Mouse (Mus musculus) midbrain, embryonic 14.5 days (tissue): ENCODE results near the gene Ddi2. TPM values are rescaled to one million over a fixed set of nuclear protein-coding genes. Genes with fewer than 3 reads are reported as not detected.
"Not testable (repeated sequence)": the region's sequence is repeated elsewhere in the genome, so short reads cannot be mapped to it uniquely, and the experiment has no call there.

Source experiments
- ATAC-seq: fragments of 200-750 bp; cut with Nextera tagmentation; 2 replicates; pipeline ENCODE4 v1.8.0; 2017; ENCODE audit warnings: moderate number of reproducible peaks, moderate library complexity; ENCODE audit not compliant: low FRiP score, low TSS enrichment
- DNase-seq: peaks from one replicate; pipeline ENCODE4 v3.0.0-alpha.2; 2015
- H3K27ac ChIP-seq: fragments of 300-500 bp; sonication (generic); replicated peaks from 2 replicates; pipeline ENCODE4 v1.5.1; 2014; ENCODE audit warnings: mild to moderate bottlenecking, low read depth, low read length, moderate library complexity
- H3K27me3 ChIP-seq: fragments of 300-500 bp; sonication (generic); 2 replicates; pipeline ENCODE4 v1.6.1; 2014; ENCODE audit warnings: low read length, control low read depth, mixed read lengths; ENCODE audit not compliant: control insufficient read depth, insufficient read depth
- H3K36me3 ChIP-seq: fragments of 300-500 bp; sonication (generic); 2 replicates; pipeline ENCODE4 v1.6.1; 2014; ENCODE audit warnings: low read length, control low read depth; ENCODE audit not compliant: control insufficient read depth, insufficient read depth
- H3K4me1 ChIP-seq: fragments of 300-500 bp; sonication (generic); 2 replicates; pipeline ENCODE4 v1.6.1; 2014; ENCODE audit warnings: mild to moderate bottlenecking, antibody characterized with exemption, low read length, control low read depth; ENCODE audit not compliant: control insufficient read depth, insufficient read depth
- H3K4me2 ChIP-seq: fragments of 300-500 bp; sonication (generic); 2 replicates; pipeline ENCODE4 v1.6.1; 2014; ENCODE audit warnings: mild to moderate bottlenecking, low read length, moderate library complexity
- H3K4me3 ChIP-seq: fragments of 300-500 bp; sonication (generic); replicated peaks from 2 replicates; pipeline ENCODE4 v1.5.1; 2014; ENCODE audit warnings: low read depth, low read length
- H3K9ac ChIP-seq: fragments of 300-500 bp; sonication (generic); replicated peaks from 2 replicates; pipeline ENCODE4 v1.6.1; 2014; ENCODE audit warnings: mild to moderate bottlenecking, low read length, moderate library complexity
- H3K9me3 ChIP-seq: fragments of 300-500 bp; sonication (generic); 2 replicates; pipeline ENCODE4 v1.6.1; 2016; ENCODE audit warnings: low read length, control low read depth, mixed read lengths; ENCODE audit not compliant: control insufficient read depth
- WGBS: fragments of 180-500 bp; shearing (Covaris S2); extraction: QIAGEN DNeasy Blood & Tissue Kit; methylation state at CpG from one replicate; pipeline ENCODE4 v1.1.7; 2014; 5-methylcytosine and 5-hydroxymethylcytosine counted together
- polyA plus RNA-seq: library from polyadenylated mRNA; unstranded; fragments of >200 nt; fragmentation: Nextera tagmentation; extraction: Ambion mirVana; gene quantifications from 2 replicates; pipeline ENCODE4 v1.2.1, GENCODE M21; 2014

Gene Ddi2
- 9.6 and 12.9 TPM in 2 replicates for polyA plus RNA-seq

- Histone ChIP-seq H3K27me3 (no peaks in the 10 kb centered on the region), H3K4me1 (peaks cover 13% of the 10 kb centered on the region), H3K4me2 (peak within 1 kb of the TSS; percentile 90), H3K27ac (peak within 1 kb of the TSS; percentile 89), H3K9me3 (no peaks in the 10 kb centered on the region), H3K36me3 (no peaks in the 10 kb centered on the region), H3K9ac (peak within 1 kb of the TSS; percentile 92), H3K4me3 (peak within 1 kb of the TSS; percentile 98)
- ATAC-seq: peak; percentile 90
- DNase-seq: peak; percentile 96
- under 1% methylated on average over 100 of the region's 105 CpGs for WGBS
Measured at GRCm38 (mm10) chr4:141722731-141723672, at the start of gene Ddi2. TSS of gene Ddi2 (minus strand) at chr4:141723419.

- not testable (repeated sequence) for H3K9me3 ChIP-seq, H3K27ac ChIP-seq, H3K4me2 ChIP-seq, DNase-seq, H3K27me3 ChIP-seq, H3K9ac ChIP-seq, H3K4me3 ChIP-seq, ATAC-seq, H3K4me1 ChIP-seq
- peaks cover 95% of the 10 kb centered on the region for H3K36me3 ChIP-seq
- 86% methylated on average over 4 of the region's 4 CpGs for WGBS
Measured at GRCm38 (mm10) chr4:141773019-141773418, 49.8 kb upstream of the Ddi2 start.

- H3K4me1 ChIP-seq: no peaks in the 10 kb centered on the region
- WGBS: 93% methylated on average over 8 of the region's 8 CpGs
- ATAC-seq: no peak
Measured at GRCm38 (mm10) chr4:141771823-141772222, 48.6 kb upstream of the Ddi2 start.

GRCm38 (mm10) chr4:141769501-141770160 is 46.4 kb upstream of the Ddi2 start:
- no peak overlapping the region for H3K9ac ChIP-seq
- peaks cover 94% of the 10 kb centered on the region for H3K36me3 ChIP-seq
- no peak overlapping the region for H3K4me3 ChIP-seq
- no peak overlapping the region for H3K27ac ChIP-seq
- 88% methylated on average over 8 of the region's 8 CpGs for WGBS
- H3K4me2 ChIP-seq: no peak overlapping the region
- H3K4me1 ChIP-seq: no peaks in the 10 kb centered on the region
- DNase-seq (no peak), ATAC-seq (no peak)
- no peaks in the 10 kb centered on the region for H3K27me3 ChIP-seq
- H3K9me3 ChIP-seq: no peaks in the 10 kb centered on the region

More at GRCm38 (mm10) chr4:141771823-141772222, 48.6 kb upstream of the Ddi2 start:
- no peak for DNase-seq
- H3K36me3 ChIP-seq: peaks cover 98% of the 10 kb centered on the region
- no peak overlapping the region for H3K27ac ChIP-seq
- no peak overlapping the region for H3K9ac ChIP-seq
- H3K4me3 ChIP-seq: no peak overlapping the region
- H3K27me3 ChIP-seq: no peaks in the 10 kb centered on the region
- H3K4me2 ChIP-seq: no peak overlapping the region
- no peaks in the 10 kb centered on the region for H3K9me3 ChIP-seq

- Histone ChIP-seq H3K27ac (peak overlapping the region; percentile 65; the same call in 1 of the 2 replicates), H3K36me3 (peaks cover 94% of the 10 kb centered on the region), H3K4me2 (no peak overlapping the region), H3K27me3 (no peaks in the 10 kb centered on the region), H3K9ac (no peak overlapping the region), H3K4me1 (no peaks in the 10 kb centered on the region), H3K4me3 (no peak overlapping the region), H3K9me3 (no peaks in the 10 kb centered on the region)
- no peak for DNase-seq
- no peak for ATAC-seq
- 81% methylated on average over 19 of the region's 19 CpGs for WGBS
Measured at GRCm38 (mm10) chr4:141767353-141768036, 44.3 kb upstream of the Ddi2 start.

- no peaks in the 10 kb centered on the region for H3K4me1 ChIP-seq
- peak overlapping the region; percentile 65 for H3K27ac ChIP-seq
- H3K36me3 ChIP-seq: peaks cover 94% of the 10 kb centered on the region
- no peak overlapping the region for H3K4me2 ChIP-seq
- 61% methylated on average over 19 of the region's 19 CpGs for WGBS
- no peak overlapping the region for H3K4me3 ChIP-seq
- DNase-seq: peak; percentile 79
- no peak for ATAC-seq
- no peak overlapping the region for H3K9ac ChIP-seq
- H3K27me3 ChIP-seq: no peaks in the 10 kb centered on the region
- no peaks in the 10 kb centered on the region for H3K9me3 ChIP-seq
Measured at GRCm38 (mm10) chr4:141766668-141767352, 43.6 kb upstream of the Ddi2 start.

GRCm38 (mm10) chr4:141766316-141766667 is 43.1 kb upstream of the Ddi2 start:
- no peak overlapping the region for H3K4me3 ChIP-seq
- H3K4me2 ChIP-seq: no peak overlapping the region
- DNase-seq (peak; percentile 17), ATAC-seq (no peak)
- H3K9me3 ChIP-seq: no peaks in the 10 kb centered on the region
- no peaks in the 10 kb centered on the region for H3K27me3 ChIP-seq
- peak overlapping the region; percentile 65 for H3K27ac ChIP-seq
- H3K36me3 ChIP-seq: peaks cover 94% of the 10 kb centered on the region
- H3K4me1 ChIP-seq: no peaks in the 10 kb centered on the region
- 78% methylated on average over 8 of the region's 8 CpGs for WGBS
- H3K9ac ChIP-seq: no peak overlapping the region

- no peak overlapping the region for H3K9ac ChIP-seq
- no peak overlapping the region for H3K27ac ChIP-seq
- no peak overlapping the region for H3K4me3 ChIP-seq
Measured at GRCm38 (mm10) chr4:141765008-141765407, 41.8 kb upstream of the Ddi2 start.

More at GRCm38 (mm10) chr4:141765008-141765407, 41.8 kb upstream of the Ddi2 start:
- Histone ChIP-seq H3K36me3 (peaks cover 88% of the 10 kb centered on the region), H3K4me1 (no peaks in the 10 kb centered on the region), H3K27me3 (no peaks in the 10 kb centered on the region), H3K9me3 (no peaks in the 10 kb centered on the region), H3K4me2 (no peak overlapping the region)
- DNase-seq (no peak), ATAC-seq (no peak)
- WGBS: 98% methylated on average over 3 of the region's 3 CpGs
